Mouse (Mus musculus) heart, postnatal 0 days (tissue): ENCODE measurements around the gene Mitd1.

ENCODE experiments used
- CTCF ChIP-seq: IDR thresholded peaks from 2 replicates; pipeline ENCODE4 v1.5.1; 2016; ENCODE audit warnings: antibody characterized with exemption, control low read depth, low read depth
- EP300 ChIP-seq: IDR thresholded peaks from 2 replicates; pipeline ENCODE4 v1.6.1; 2016; ENCODE audit warnings: antibody characterized with exemption, low read depth

GRCm38 (mm10) chr1:37917666-37918065, 27.5 kb upstream of the Mitd1 start:
- TF ChIP-seq CTCF (no peak), EP300 (no peak)
